Mouse (Mus musculus): ENCODE results near the gene Olfr91. TPM values are rescaled to one million over a fixed set of nuclear protein-coding genes. Genes with fewer than 3 reads are reported as not detected.
"Not testable (repeated sequence)": the region's sequence is repeated elsewhere in the genome, so short reads cannot be mapped to it uniquely, and the experiment has no call there.

Olfr91 gene
- polyA plus RNA-seq (2012; rRNA removed): 0.11 and 0.22 TPM in 2 replicates

DNA sequence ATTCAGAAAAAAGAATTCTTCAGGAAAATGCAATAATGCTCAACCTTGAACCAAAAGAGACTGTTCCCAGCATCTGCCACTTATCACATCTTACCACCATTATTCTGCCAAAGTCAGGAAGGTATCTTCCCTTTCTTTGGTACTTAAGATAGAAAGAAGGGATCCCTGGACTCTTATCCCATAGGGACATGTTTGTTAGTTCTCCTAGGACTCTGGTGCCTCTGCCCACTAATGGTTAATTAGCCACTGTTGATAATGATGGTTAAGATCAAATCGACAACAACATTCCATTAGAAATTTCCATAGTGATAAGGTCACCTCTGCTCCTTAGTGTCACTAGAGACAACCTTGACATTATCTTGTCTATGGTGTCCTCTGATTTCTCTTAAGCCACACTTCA is at the start of gene Olfr91:
Olfr91 (minus strand) TSS at position 101 of the 400 bp plus-strand sequence.
- no peak within 1 kb of the TSS for H3K4me3 ChIP-seq (ENCODE audit: control insufficient read depth, low read depth, low read length)
- no peaks in the 10 kb centered on the region for H3K4me1 ChIP-seq (ENCODE audit: control insufficient read depth, insufficient read depth, low read length)
- H3K27me3 ChIP-seq (ENCODE audit: control insufficient read depth, insufficient read depth, low read length): no peaks in the 10 kb centered on the region
- H3K36me3 ChIP-seq (ENCODE audit: control insufficient read depth, insufficient read depth, low read length): no peaks in the 10 kb centered on the region
- H3K27ac ChIP-seq (ENCODE audit: control insufficient read depth, insufficient read depth, low read depth, low read length): no peak within 1 kb of the TSS
- no peak for TF ChIP-seq POLR2A (IDR thresholded peaks at IDR 0.05; ENCODE audit: control insufficient read depth, low read depth, low read length)
- no peak for TF ChIP-seq CTCF (IDR thresholded peaks at IDR 0.05; ENCODE audit: control insufficient read depth, insufficient read depth, insufficient replicate concordance, low read depth, low read length)

DNA sequence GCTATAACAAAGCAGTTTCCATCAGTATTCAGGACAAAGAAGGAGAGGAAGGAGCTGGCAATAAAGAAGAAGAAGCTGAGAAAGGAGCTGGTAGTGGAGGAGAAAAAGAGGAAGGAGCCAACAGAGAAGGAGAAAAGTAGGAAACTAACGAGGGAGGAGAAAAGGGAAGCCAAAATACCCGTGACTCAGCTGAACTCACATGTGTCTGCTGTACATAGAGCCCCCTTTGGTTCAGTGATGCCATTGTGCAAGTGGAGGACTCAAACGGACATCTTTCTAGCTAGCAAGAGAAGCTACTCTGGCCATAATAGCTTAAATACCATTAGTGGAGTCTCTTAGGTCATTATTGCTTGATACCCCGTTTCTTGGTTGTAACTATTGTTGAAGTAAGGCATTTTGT is 33.3 kb upstream of the Olfr91 start:
- H3K4me1 ChIP-seq (ENCODE audit: control insufficient read depth, insufficient read depth, low read length); H3K27ac ChIP-seq (ENCODE audit: control insufficient read depth, insufficient read depth, low read depth, low read length); H3K27me3 ChIP-seq (ENCODE audit: control insufficient read depth, insufficient read depth, low read length); H3K4me3 ChIP-seq (ENCODE audit: control insufficient read depth, low read depth, low read length); H3K36me3 ChIP-seq (ENCODE audit: control insufficient read depth, insufficient read depth, low read length): not testable (repeated sequence)

DNA sequence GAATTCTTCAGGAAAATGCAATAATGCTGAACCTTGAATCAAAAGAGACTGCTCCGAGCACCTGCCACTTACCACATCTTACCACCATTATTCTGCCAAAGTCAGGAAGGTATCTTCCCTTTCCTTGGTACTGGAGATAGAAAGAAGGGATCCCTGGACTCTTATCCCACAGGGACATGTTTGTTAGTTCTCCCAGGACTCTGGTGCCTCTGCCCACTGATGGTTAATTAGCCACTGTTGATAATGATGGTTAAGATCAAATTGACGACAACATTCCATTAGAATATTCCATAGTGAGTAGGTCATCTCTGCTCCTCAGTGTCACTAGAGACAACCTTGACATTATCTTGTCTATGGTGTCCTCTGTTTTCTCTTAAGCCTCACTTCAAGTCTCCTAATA is 21.9 kb upstream of the Olfr91 start, which contains the start of gene Olfr92:
Olfr92 (minus strand) TSS at position 101 of the 400 bp plus-strand sequence.
- Histone ChIP-seq H3K27me3 (ENCODE audit: control insufficient read depth, insufficient read depth, low read length) (no peaks in the 10 kb centered on the region), H3K36me3 (ENCODE audit: control insufficient read depth, insufficient read depth, low read length) (no peaks in the 10 kb centered on the region), H3K27ac (ENCODE audit: control insufficient read depth, insufficient read depth, low read depth, low read length) (no peak within 1 kb of the TSS), H3K4me1 (ENCODE audit: control insufficient read depth, insufficient read depth, low read length) (no peaks in the 10 kb centered on the region), H3K4me3 (ENCODE audit: control insufficient read depth, low read depth, low read length) (no peak within 1 kb of the TSS)
- TF ChIP-seq CTCF (IDR thresholded peaks at IDR 0.05; ENCODE audit: control insufficient read depth, insufficient read depth, insufficient replicate concordance, low read depth, low read length) (no peak), POLR2A (IDR thresholded peaks at IDR 0.05; ENCODE audit: control insufficient read depth, low read depth, low read length) (no peak)

DNA sequence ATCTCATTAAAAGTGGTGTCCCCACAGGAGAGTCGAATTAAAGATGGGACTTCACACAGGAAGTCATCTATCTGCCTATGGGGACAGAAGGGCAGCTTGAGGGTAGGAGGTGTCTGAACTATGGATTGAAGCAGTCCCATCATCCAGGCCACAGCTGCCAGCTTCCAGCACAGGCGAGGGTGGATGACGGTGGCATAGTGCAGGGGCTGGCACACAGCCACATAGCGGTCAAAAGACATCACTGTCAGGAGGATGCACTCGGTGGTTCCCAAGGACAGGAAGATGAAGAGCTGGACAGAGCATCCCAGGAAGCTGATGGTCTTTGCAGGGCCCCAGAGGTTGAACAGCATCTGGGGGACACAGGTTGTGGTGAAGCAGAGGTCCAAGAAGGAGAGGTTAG is 4.8 kb downstream of the Olfr91 start:
- no peak overlapping the region for H3K27ac ChIP-seq (ENCODE audit: control insufficient read depth, insufficient read depth, low read depth, low read length)
- no peaks in the 10 kb centered on the region for H3K36me3 ChIP-seq (ENCODE audit: control insufficient read depth, insufficient read depth, low read length)
- no peaks in the 10 kb centered on the region for H3K4me1 ChIP-seq (ENCODE audit: control insufficient read depth, insufficient read depth, low read length)
- H3K27me3 ChIP-seq (ENCODE audit: control insufficient read depth, insufficient read depth, low read length): no peaks in the 10 kb centered on the region
- TF ChIP-seq POLR2A (IDR thresholded peaks at IDR 0.05; ENCODE audit: control insufficient read depth, low read depth, low read length) (no peak), CTCF (IDR thresholded peaks at IDR 0.05; ENCODE audit: control insufficient read depth, insufficient read depth, insufficient replicate concordance, low read depth, low read length) (no peak)
- H3K4me3 ChIP-seq (ENCODE audit: control insufficient read depth, low read depth, low read length): no peak overlapping the region

DNA sequence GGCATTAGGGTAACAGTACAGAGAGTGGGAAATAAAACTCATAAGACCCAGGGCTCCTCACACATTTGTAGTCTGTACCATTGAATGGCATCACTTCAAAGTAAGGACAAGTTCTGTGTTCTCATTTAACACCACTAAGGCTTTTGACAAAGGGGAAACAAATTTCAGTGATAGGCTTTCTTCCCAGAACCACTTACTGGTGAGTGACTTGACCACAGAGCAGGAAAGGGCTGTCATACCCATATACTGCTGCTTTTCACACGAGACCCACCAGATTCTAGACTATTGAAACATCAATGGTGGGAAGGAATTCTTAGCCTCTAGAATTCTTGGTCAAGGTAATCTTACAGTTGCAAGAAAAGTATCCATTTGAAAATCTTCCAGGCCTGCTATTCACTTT is 5.9 kb downstream of the Olfr91 start:
- Histone ChIP-seq H3K27ac (ENCODE audit: control insufficient read depth, insufficient read depth, low read depth, low read length) (no peak overlapping the region), H3K4me1 (ENCODE audit: control insufficient read depth, insufficient read depth, low read length) (no peaks in the 10 kb centered on the region), H3K36me3 (ENCODE audit: control insufficient read depth, insufficient read depth, low read length) (no peaks in the 10 kb centered on the region), H3K27me3 (ENCODE audit: control insufficient read depth, insufficient read depth, low read length) (no peaks in the 10 kb centered on the region), H3K4me3 (ENCODE audit: control insufficient read depth, low read depth, low read length) (no peak overlapping the region)
- TF ChIP-seq POLR2A (IDR thresholded peaks at IDR 0.05; ENCODE audit: control insufficient read depth, low read depth, low read length) (no peak), CTCF (IDR thresholded peaks at IDR 0.05; ENCODE audit: control insufficient read depth, insufficient read depth, insufficient replicate concordance, low read depth, low read length) (no peak)

DNA sequence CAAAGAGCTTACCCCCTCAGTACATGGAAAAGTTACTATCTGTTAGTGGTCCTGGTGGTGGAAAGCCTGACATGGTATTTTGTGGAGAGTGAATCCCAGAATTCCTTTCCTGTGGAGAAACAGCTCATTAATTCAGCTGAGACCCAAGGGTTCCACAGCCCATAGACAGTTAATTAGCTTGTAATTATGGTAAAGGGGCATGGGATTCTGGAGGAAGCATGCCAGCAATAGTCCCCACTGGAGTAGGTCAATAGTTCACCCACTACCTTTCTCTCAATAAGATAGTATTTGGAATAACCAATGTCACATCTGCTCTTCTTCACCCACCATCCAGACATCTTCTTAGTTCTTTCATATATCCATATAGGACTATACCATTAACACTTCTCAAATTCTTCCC is 9.7 kb downstream of the Olfr91 start, which contains the start of gene Olfr90:
Olfr90 (minus strand) TSS at position 101 of the 400 bp plus-strand sequence.
- Histone ChIP-seq H3K4me3 (ENCODE audit: control insufficient read depth, low read depth, low read length) (no peak within 1 kb of the TSS), H3K4me1 (ENCODE audit: control insufficient read depth, insufficient read depth, low read length) (no peaks in the 10 kb centered on the region), H3K36me3 (ENCODE audit: control insufficient read depth, insufficient read depth, low read length) (no peaks in the 10 kb centered on the region), H3K27me3 (ENCODE audit: control insufficient read depth, insufficient read depth, low read length) (no peaks in the 10 kb centered on the region), H3K27ac (ENCODE audit: control insufficient read depth, insufficient read depth, low read depth, low read length) (no peak within 1 kb of the TSS)
- TF ChIP-seq CTCF (IDR thresholded peaks at IDR 0.05; ENCODE audit: control insufficient read depth, insufficient read depth, insufficient replicate concordance, low read depth, low read length) (no peak), POLR2A (IDR thresholded peaks at IDR 0.05; ENCODE audit: control insufficient read depth, low read depth, low read length) (no peak)

DNA sequence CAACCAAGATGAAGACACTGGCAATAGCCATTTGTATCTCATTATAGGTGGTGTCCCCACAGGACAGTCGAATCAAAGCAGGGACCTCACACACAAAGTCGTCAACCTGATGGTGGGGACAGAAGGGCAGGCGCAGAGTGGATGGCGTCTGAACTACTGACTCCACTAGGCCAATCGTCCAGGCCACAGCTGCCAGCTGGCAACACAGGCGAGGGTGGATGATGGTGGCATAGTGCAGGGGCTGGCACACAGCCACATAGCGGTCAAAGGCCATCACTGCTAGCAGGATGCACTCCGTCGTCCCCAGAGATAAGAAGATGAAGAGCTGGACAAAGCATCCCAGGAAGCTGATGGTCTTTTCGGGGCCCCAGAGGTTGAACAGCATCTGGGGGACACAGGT is 12.5 kb downstream of the Olfr91 start:
- Histone ChIP-seq H3K4me3 (ENCODE audit: control insufficient read depth, low read depth, low read length) (no peak overlapping the region), H3K36me3 (ENCODE audit: control insufficient read depth, insufficient read depth, low read length) (no peaks in the 10 kb centered on the region), H3K27ac (ENCODE audit: control insufficient read depth, insufficient read depth, low read depth, low read length) (no peak overlapping the region), H3K4me1 (ENCODE audit: control insufficient read depth, insufficient read depth, low read length) (no peaks in the 10 kb centered on the region), H3K27me3 (ENCODE audit: control insufficient read depth, insufficient read depth, low read length) (no peaks in the 10 kb centered on the region)
- TF ChIP-seq POLR2A (IDR thresholded peaks at IDR 0.05; ENCODE audit: control insufficient read depth, low read depth, low read length): no peak
- TF ChIP-seq CTCF (IDR thresholded peaks at IDR 0.05; ENCODE audit: control insufficient read depth, insufficient read depth, insufficient replicate concordance, low read depth, low read length): no peak

DNA sequence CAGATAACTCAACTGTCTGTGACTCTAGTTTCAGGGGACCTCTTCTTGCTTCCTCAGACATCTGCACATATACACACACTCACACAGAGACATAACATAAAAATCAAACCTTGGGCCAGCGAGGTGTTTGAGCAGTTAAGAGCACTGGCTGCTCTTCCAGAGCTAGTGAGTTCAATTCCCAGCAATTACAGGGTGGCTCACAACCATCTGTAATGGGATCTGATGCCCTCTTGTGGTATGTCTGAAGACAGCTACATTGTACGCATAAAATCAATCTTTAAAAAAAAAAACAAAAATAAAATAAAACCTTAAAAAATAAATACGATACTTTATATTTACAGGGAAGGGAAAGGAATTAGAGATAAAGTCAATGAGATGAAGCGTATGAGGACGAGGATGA is 13.4 kb downstream of the Olfr91 start:
- H3K4me3 ChIP-seq (ENCODE audit: control insufficient read depth, low read depth, low read length): no peak overlapping the region
- H3K27me3 ChIP-seq (ENCODE audit: control insufficient read depth, insufficient read depth, low read length): no peaks in the 10 kb centered on the region
- no peaks in the 10 kb centered on the region for H3K36me3 ChIP-seq (ENCODE audit: control insufficient read depth, insufficient read depth, low read length)
- no peak for TF ChIP-seq CTCF (IDR thresholded peaks at IDR 0.05; ENCODE audit: control insufficient read depth, insufficient read depth, insufficient replicate concordance, low read depth, low read length)
- no peak for TF ChIP-seq POLR2A (IDR thresholded peaks at IDR 0.05; ENCODE audit: control insufficient read depth, low read depth, low read length)
- no peaks in the 10 kb centered on the region for H3K4me1 ChIP-seq (ENCODE audit: control insufficient read depth, insufficient read depth, low read length)
- H3K27ac ChIP-seq (ENCODE audit: control insufficient read depth, insufficient read depth, low read depth, low read length): no peak overlapping the region

Measured in testis, adult 2 months (tissue).